Mouse (Mus musculus) central nervous system, embryonic 18 days (tissue): ENCODE data around the gene Ceacam1. TPM values are rescaled to one million over a fixed set of nuclear protein-coding genes. Genes with fewer than 3 reads are reported as not detected.

ENCODE experiments used
- polyA plus RNA-seq: library from polyadenylated mRNA; depleted of rRNA; stranded (reverse); fragments of >200 nt; gene quantifications from 2 replicates; pipeline ENCODE4 v1.2.3, GENCODE M21; 2012; rRNA removed

Ceacam1 gene
- polyA plus RNA-seq = 0.78 and 1.1 TPM in 2 replicates

GRCm38 (mm10) chr7:25477091-25477751 is at the start of gene Ceacam1:
Gene Ceacam1, minus strand, starts transcription at chr7:25477603.

DNA sequence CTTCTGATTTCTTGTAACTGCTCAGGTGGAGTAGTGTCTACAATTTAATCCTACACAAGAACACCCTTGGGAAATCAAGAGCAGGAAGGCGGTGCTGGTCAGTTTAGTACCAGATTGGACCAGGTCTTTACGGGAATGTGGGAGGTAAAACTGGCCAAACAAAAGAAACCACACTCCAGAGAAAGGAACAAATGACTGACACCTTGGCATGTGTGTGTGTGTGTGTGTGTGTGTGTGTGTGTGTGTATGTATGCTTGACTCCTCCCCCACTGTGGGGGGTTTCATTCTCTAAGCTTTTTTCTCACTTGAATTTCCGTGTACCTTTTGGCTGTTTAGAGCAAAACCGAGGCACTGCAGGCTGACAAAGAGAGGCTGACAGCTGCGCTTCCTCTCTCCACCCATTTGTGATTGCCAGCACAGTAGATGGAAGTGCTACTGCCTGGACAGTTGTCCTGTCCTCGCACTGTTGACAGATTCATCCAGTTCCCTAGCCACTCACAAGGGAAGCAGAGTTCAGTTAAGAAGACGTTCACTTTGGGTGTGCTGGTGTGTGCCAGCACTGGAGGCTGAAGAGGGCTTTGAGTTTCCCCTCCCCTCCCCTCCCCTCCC is 64.5 kb downstream of the Ceacam1 start, which contains the start of gene Cxcl17:
TSS of gene Cxcl17 (minus strand) at position 54 of the 609 bp plus-strand sequence.

Other genes with a start within 250 kb of the Ceacam1 start
- 220 and 234 TPM in 2 replicates for gene Gsk3a, start 239.8 kb downstream of the Ceacam1 start, polyA plus RNA-seq
- gene Erf, start 226.8 kb downstream of the Ceacam1 start, polyA plus RNA-seq = 16.3 and 17.6 TPM in 2 replicates
- 83.3 and 94.7 TPM in 2 replicates for gene Cic, start 209.9 kb downstream of the Ceacam1 start, polyA plus RNA-seq
- gene Pafah1b3, start 179.6 kb downstream of the Ceacam1 start, polyA plus RNA-seq = 600 and 603 TPM in 2 replicates
- 2.4 and 3.0 TPM in 2 replicates for gene Prr19, start 176.2 kb downstream of the Ceacam1 start, polyA plus RNA-seq
- gene Tmem145, start 171.5 kb downstream of the Ceacam1 start, polyA plus RNA-seq = 157 and 163 TPM in 2 replicates
- 45.8 and 48.9 TPM in 2 replicates for gene Megf8, start 160.4 kb downstream of the Ceacam1 start, polyA plus RNA-seq
- gene Cnfn, start 107.9 kb downstream of the Ceacam1 start, polyA plus RNA-seq = 24.7 TPM in 1 of 2 replicates, not detected in the other
- 8.9 and 11.3 TPM in 2 replicates for gene Lipe, start 78.9 kb downstream of the Ceacam1 start, polyA plus RNA-seq
- 0.15 and 0.22 TPM in 2 replicates for gene Cxcl17, start 64.7 kb downstream of the Ceacam1 start, polyA plus RNA-seq
- gene Ceacam2, start 62.3 kb upstream of the Ceacam1 start, polyA plus RNA-seq = not detected in 2 replicates
- not detected in 2 replicates for gene Erich4, start 138.3 kb upstream of the Ceacam1 start, polyA plus RNA-seq
- gene Dmac2, start 141.8 kb upstream of the Ceacam1 start, polyA plus RNA-seq = 44.1 and 44.4 TPM in 2 replicates
- 0.56 and 1.0 TPM in 2 replicates for gene B3gnt8, start 149.1 kb upstream of the Ceacam1 start, polyA plus RNA-seq
- gene Bckdha, start 181.4 kb upstream of the Ceacam1 start, polyA plus RNA-seq = 50.0 and 52.9 TPM in 2 replicates
- gene Exosc5, start 181.6 kb upstream of the Ceacam1 start, polyA plus RNA-seq = 29.8 and 29.9 TPM in 2 replicates
- 56.5 and 65.5 TPM in 2 replicates for gene Tmem91, start 197.6 kb upstream of the Ceacam1 start, polyA plus RNA-seq
- 49.4 and 49.6 TPM in 2 replicates for gene B9d2, start 203.2 kb upstream of the Ceacam1 start, polyA plus RNA-seq
- 3.3 and 3.9 TPM in 2 replicates for gene Tgfb1, start 209.4 kb upstream of the Ceacam1 start, polyA plus RNA-seq
- 50.1 and 54.6 TPM in 2 replicates for gene Ccdc97, start 241.5 kb upstream of the Ceacam1 start, polyA plus RNA-seq